Mouse (Mus musculus) gastrocnemius, adult 18-20 months (tissue): ENCODE results near the gene Idh1. TPM values are rescaled to one million over a fixed set of nuclear protein-coding genes. Genes with fewer than 3 reads are reported as not detected.
"Not testable (repeated sequence)": the region's sequence is repeated elsewhere in the genome, so short reads cannot be mapped to it uniquely, and the experiment has no call there.

Source experiments
- DNase-seq: peaks from one replicate; pipeline ENCODE4 v3.0.0; 2021; ENCODE audit warnings: low spot score
- long read RNA-seq, 2 experiments: library from polyadenylated mRNA; stranded (forward); transcript quantifications; one replicate each; pipeline ENCODE4 v2.0.0; 2021
- total RNA-seq, 2 experiments: library from RNA; stranded (reverse); gene quantifications; 2 replicates each; pipeline ENCODE4 v1.2.3; 2021

Gene Idh1
- total RNA-seq, result 10 to 100 TPM; 13.4 to 19.4 TPM
- long read RNA-seq, experiment 1, transcript Idh1-201 (9 exons, 2,302 nt), result major isoform, 20 of 24 reads
- long read RNA-seq, experiment 1, partial matches to known transcripts, result 1 of 24 reads
- long read RNA-seq, experiment 1, other reads (novel, unspliced or antisense), result 3 of 24 reads
- long read RNA-seq, experiment 2, transcript Idh1-201 (9 exons, 2,302 nt), result major isoform, 21 of 25 reads
- long read RNA-seq, experiment 2, partial matches to known transcripts, result 2 of 25 reads
- long read RNA-seq, experiment 2, other reads (novel, unspliced or antisense), result 2 of 25 reads

- peak; percentile 98 for DNase-seq
Measured at GRCm38 (mm10) chr1:65186287-65187073, at the start of gene Idh1, which contains the start of gene Pikfyve. Gene Idh1 (minus strand): TSS chr1:65186500. Gene Pikfyve (plus strand): TSS chr1:65186683.

GRCm38 (mm10) chr1:65230566-65230965 is 44.3 kb upstream of the Idh1 start:
- no peak for DNase-seq

- not testable (repeated sequence) for DNase-seq
Measured at GRCm38 (mm10) chr1:65229768-65230167, 43.5 kb upstream of the Idh1 start.

- no peak for DNase-seq
Measured at GRCm38 (mm10) chr1:65227681-65228080, 41.4 kb upstream of the Idh1 start.

- no peak for DNase-seq
Measured at GRCm38 (mm10) chr1:65223654-65224053, 37.4 kb upstream of the Idh1 start.

GRCm38 (mm10) chr1:65217972-65218371 is 31.7 kb upstream of the Idh1 start:
- DNase-seq, result no peak

DNA sequence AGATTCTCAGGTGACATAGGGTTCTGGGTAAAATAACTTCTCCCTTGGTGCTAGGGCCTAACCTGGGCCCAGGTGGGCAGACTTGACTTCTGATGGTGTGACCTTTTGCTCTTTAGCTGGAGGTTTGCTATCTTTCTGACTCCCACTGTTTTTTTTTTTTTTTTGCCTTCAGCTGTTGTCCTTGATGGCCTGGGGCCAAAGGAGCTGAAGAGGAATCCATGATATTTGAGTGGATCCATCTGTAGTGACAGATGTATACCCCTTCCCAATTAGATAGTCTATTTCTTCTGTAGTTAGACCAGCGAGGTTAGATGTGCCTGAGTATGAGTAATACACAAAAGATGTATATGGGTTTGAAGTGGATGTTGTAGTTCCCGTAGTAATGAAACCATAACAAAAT is 31.3 kb upstream of the Idh1 start:
- DNase-seq, result no peak

- no peak for DNase-seq
Measured at GRCm38 (mm10) chr1:65213214-65213613, 26.9 kb upstream of the Idh1 start.

GRCm38 (mm10) chr1:65204299-65204698 is 18.0 kb upstream of the Idh1 start:
- DNase-seq, result no peak

DNA sequence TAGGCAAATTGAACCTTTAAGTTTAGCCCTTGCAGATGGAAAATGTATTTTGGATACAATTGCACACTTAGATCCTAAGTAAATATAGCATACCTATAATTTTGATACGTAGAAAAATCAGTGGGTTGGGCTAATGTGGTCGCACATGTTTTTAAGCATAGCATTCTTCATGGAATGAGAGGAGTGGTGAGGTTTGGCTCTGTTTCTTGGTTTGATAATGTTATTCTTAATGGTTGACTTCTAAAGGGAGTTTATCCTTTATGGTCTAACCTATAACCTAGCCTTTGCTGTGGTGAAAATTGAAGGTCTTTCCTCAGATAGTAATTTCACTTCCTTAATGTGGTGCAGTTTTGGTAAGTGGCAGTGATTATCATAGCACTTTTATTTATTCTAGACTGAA is 12.6 kb upstream of the Idh1 start:
- no peak for DNase-seq

DNA sequence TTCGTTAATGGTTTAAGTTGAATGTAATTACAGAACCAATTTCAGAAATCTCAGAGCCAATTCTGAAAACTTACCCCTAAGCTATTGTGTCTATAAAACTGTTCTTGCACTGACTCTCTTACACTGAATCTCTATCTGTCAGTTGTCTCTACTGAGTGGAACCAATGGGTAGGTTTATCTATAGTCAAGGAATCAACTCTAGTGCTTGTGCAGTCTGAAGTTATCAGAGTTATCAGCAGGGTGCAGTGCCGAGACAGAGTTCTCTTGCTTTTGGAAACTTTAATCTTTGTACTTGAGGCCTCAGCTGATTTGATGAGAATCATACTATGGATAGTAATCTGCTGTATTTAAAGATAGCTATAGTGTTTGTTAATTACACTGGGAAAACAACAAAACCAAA is 12.1 kb upstream of the Idh1 start:
- DNase-seq, result no peak

DNA sequence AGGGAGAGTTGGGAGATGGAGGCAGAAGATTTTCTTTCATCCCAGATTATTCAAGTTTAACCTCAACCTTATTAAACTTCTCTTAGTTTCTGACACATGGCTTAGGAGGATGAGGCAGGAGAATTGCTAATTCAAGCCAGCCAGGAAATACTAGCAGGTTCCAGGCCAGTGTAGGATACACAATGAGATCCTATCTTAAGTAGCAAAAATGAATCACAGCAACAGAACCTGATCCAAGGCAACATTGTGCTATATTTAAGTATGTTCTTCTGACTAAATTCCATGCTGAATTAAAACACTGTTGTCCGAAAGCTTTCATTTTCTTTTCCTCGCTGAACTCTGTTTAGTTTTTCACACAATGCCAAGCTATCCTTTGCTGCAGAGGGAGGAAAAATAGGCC is 6.9 kb upstream of the Idh1 start:
- no peak for DNase-seq

DNA sequence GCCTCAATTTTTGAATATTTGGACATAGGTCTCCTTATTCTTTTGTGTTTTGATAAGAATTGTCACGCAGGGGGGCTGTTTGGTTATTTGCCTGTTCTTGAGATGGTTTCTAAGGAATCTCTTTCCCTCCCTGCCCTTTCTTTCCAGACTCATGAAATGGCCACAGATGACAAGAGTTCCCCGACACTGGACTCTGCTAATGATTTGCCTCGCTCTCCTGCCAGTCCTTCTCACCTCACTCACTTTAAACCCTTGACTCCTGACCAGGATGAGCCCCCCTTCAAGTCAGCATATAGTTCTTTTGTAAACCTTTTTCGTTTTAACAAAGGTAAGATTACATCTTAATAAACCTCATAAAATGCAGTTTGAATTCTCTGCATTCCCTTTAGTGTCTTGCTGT is 3.9 kb upstream of the Idh1 start:
- no peak for DNase-seq

- DNase-seq, result no peak
Measured at GRCm38 (mm10) chr1:65187074-65187430, 752 bp upstream of the Idh1 start.

DNA sequence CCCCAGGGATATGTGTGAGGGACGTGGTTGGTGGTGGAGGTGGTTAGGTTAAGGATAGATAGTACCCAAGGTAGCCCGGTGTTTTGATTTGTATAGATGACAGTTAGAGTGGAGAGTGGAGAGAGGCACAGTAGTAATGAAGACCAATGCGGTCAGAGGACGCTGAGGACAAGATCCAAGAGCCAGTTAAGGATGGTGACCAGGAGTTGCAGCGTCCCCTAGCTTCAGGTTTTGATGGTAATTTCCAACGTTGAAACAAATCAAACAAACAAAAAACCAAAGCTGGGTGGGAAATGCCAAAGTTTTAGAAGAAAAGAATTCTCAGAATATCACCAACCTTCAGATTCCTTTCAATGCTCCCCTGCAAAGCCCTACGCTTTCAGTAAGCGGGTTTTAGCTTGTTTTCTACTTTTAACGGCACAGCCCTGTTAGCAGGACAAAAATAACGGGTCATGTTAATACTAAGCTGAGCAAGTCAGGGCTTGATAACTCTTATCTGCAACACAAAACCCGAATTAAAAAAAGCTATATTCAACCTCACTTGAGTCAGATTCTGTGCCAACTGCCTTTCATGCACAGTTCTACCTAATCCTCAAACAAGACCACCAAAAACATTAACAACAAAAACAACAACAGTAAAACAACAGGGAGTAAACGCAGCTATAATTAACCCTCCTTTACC is 635 bp downstream of the Idh1 start:
- DNase-seq, result peak; percentile 40

DNA sequence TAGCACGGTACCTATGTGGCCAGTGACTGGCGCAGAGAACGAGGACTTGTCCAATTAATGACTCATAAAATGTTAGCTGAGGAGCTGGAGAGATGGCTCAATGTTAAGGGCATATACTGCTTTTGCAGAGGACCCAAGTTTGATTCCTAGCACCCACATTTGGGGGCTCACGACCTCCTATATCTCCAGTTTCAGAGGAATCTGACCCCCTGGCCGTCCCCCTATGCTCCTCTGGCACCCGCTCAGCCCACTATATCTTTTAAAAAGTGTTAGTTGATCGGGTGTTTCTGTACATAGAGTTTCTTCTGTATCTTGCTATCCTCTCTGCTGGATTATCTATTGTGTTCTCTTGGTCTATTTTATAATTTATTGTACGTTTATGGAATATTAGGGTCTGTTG is 1.3 kb downstream of the Idh1 start:
- DNase-seq, result no peak

- DNase-seq, result no peak
Measured at GRCm38 (mm10) chr1:65183994-65184393, 2.3 kb downstream of the Idh1 start.

- no peak for DNase-seq
Measured at GRCm38 (mm10) chr1:65181459-65181858, 4.8 kb downstream of the Idh1 start.

DNA sequence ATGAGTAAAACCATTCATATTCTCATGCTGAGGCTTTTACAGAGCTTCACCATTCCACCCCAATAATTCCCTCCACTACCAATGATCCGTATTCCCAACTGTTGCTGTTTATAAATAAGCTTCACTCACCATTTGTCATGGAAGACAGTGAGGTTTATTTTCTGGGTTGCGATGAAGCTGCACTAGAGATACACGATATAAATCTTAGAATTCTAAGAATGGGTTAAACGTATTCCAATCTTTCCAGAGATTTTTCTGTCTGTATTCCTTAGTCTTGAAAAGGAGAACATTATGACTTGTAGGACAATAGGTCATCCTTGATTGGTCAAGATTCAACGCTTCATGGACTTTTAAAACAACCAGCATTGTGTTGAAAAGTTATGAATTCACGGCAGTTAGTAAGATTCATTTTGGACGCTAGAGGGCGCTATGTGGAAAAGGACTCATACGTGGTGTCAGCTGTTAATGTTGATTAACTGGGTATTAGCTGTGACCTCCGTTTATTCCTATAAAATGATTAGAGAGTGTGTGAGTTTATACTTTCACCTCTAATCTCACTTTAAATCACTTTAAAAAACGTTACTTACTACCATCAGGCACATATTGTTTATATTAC is 6.6 kb downstream of the Idh1 start:
- DNase-seq, result peak; percentile 82

GRCm38 (mm10) chr1:65178902-65179432 is 7.3 kb downstream of the Idh1 start:
- DNase-seq, result peak; percentile 98

DNA sequence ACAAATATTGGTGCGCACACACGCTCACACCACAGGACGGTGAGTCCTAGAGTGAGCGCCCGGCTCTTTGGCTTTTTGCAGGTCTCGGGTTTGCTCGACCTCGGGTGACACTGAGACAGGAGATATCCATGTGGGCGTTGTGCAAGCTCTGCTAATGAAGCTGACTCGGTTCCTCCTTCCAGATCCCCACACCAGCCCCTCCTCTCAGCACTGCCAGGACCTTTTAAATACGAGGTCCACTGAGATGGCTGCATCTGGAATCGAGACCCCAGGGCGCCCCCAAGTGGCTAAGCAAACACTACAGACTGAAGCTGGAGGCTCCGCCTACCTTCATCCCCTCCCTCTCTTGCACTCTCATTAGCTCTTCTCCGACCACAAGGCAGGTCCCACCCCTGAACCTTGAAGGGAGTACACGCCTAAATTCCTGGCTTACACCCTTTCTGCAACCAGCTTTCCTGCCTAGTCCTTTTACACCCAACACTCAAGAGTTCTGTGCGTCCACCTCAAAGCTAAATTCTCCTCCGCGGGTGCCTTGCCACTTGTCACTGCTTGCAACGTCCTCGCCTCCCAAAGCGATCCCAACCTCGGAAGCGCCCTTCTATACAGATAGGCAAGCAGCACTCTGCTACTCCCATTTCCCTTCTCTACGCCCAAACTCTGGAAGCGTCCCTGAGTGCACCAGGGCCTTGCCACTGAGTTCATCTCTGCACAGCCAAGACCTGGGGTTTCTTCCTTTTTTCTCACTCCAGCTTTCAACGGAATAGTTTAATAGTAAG is 8.0 kb downstream of the Idh1 start:
- DNase-seq, result peak; percentile 98
